Mouse (Mus musculus): Measurements from ENCODE around the gene Mpz.

Mpz gene

DNA sequence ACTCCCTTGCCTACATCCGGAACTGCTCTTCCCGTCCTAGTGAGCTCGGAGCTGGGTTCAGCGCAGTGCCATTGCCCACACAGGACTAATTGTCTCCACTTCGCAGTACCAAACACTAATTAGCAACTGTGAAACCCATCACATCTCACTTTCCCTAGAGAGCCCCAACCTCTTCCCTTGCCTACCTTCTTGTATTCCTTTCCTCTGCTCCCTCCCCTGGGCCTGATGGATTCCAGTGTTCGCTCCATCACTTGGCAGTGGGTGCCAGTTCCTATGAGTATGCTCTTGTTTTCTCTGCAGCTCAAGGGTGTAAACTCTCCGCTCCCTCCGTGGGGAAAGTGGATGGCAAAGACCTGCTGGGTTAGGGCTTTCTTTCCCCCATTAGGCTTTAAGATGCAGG is 35.1 kb downstream of the Mpz start:
- in situ Hi-C loops (cut with MboI; ENCODE audit: low sequenced_read_pairs): no loop called here

DNA sequence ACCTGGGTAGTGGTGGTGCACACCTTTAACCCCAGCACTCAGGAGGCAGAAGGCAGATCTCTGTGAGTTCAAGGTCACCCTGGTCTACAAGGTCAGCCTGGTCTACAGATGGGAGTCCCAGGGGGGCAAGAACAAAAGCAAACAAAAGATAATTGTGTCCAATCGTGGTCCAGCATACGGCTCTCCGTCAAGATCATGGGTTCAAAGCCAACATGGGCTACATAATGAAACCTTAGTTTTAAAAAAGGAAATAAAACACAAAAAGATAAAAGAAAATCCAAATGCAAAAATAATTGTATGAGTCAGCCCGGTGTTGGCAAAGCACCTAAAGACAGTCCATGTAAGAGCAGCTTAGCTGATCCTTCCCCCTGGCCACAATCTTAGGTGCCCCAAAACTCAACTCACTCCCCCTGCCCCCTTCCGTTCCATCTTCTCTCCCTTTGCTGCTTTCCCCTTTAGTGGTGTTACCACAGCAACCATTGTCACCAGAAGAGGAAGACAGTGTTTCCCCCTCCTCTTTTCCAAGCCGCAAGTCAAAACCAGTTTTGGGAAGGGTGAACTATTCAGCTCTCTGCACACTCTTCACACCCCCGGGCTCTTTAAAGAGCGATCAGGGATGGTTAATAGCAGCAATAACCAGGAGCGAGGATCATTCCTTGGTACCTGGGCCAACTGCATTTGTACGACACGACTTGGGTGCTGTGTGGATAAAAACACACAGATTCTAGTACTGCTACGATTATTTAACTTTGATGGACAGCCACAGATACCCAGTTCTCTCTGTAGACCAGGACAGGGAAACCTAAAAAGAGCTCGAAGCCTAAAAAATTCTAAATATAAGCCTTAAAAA is 37.6 kb downstream of the Mpz start:
- in situ Hi-C loops (cut with MboI; ENCODE audit: low sequenced_read_pairs): no loop called here

DNA sequence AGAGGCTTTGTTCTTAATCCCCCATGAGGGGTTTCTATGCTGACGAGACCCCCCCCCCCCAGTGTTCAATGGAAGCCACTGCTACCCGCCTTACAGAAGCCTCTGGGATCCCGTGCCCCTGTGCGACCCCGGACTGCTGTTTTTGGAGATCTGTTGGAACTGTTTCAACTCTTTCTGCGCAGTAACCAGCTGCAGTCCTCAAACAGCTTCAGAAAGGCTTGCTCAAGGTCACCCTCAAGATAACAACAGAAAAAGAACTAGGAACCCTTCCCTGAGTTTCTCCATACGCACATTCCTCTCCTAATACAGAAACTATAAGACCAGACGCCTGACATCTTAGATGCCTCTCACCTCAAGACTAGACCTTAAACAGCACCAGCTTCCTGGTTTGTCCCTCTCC is 38.5 kb downstream of the Mpz start:
- in situ Hi-C loops (cut with MboI; ENCODE audit: low sequenced_read_pairs): no loop called here

DNA sequence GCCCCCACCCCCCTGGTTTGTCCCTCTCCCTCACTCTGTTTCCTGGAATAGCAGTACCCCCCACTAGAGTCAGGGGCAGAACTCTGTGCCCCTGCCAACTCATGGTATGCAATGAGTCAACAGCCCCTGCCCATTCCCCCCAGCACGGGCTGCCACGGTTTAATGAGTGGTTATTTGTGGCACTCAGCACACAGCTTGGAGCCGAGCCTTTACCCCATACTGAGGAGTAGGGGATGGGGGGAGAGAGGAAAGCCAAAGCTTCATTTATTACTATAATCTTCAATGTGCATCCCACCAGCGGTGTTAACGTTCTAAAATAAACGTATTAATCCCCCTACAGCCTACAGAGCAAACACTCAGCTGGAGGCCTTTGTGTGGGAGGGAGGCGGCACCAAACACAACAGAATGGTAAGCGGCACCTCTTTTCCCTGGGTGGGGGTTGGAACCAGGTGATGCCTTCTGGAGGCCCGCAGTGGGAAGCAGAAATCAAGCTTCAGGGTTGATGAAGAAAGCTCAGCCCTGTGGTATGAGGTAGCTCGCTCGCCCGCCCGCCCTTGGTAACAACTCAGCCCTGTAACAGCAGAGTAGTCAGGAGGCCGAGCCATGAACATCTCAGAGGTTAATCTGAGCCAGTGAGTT is 39.1 kb downstream of the Mpz start:
- in situ Hi-C loops (cut with MboI; ENCODE audit: low sequenced_read_pairs): no loop called here

DNA sequence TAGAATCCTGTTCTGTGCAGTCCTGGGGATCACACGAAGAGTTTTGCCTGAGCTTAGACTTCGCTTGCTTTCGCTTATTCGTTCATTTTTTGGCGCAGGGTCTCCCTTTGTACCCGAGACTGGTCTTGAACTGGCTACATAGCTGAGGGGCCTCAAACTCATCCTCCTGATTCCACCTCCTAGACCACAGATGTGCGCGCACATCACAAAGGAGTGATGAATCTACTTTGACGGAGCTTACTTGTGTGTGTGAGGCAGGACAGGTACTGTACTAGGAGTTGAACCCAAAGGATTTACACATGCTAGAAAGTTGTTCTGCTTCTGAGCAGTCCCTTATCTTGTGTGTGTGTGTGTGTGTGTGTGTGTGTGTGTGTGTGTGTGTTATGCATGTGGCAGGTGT is 40.3 kb downstream of the Mpz start:
- in situ Hi-C loops (cut with MboI; ENCODE audit: low sequenced_read_pairs): no loop called here

DNA sequence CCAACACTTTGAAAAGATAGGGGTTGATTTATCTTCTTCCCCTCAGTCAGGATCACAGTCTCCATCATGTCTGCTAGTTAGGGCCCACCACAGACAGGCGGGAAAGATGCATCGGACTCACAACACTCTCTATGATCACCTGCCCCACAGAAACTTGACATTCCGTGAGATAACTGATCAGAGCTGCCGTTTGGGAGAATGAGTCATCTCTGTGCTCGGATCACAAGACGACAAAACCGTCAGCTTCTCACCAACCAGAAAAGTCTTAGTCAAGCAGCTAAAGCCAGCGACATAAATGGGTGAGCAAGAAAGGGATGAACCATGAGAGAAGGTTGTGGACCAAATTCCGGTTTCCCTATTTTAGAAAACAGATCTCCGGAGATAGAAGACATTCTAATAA is 41.8 kb downstream of the Mpz start:
- in situ Hi-C loops (cut with MboI; ENCODE audit: low sequenced_read_pairs): no loop called here

DNA sequence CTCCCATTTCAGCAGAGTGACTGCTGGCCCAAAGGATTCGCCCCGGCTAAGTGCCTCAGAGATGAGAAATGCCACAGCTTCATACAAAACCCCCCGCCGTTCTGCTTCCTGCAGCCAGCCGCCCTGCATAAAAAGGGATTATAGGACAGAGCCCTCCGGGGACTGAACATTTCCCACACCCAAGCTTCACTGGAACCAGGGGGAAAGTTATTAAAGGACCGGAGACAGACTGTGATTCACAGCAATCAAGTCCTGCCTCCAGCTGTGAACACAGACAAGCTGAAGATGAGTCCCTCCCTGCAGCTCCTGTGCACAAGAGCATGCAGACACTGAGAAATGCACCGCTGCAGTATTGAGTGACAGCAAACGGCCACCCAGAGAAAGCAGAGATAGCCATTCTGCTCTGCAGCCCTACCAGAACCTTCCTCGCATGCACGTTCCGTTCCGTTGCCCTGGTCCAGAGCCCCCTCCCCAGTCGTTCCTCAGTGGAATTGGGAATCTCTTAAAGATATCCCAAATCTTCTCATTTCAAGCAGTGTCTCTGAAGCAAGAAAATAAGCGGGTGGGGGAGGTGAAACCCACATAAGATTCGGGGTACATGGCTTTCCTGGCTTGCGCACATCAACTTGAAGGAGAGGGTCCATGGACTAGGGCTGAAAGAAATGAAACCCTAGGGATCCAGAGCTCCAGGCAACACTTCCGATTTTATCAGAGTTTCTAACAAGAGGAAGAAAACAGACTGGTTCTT is 42.8 kb downstream of the Mpz start:
- in situ Hi-C loops (cut with MboI; ENCODE audit: low sequenced_read_pairs): no loop called here

DNA sequence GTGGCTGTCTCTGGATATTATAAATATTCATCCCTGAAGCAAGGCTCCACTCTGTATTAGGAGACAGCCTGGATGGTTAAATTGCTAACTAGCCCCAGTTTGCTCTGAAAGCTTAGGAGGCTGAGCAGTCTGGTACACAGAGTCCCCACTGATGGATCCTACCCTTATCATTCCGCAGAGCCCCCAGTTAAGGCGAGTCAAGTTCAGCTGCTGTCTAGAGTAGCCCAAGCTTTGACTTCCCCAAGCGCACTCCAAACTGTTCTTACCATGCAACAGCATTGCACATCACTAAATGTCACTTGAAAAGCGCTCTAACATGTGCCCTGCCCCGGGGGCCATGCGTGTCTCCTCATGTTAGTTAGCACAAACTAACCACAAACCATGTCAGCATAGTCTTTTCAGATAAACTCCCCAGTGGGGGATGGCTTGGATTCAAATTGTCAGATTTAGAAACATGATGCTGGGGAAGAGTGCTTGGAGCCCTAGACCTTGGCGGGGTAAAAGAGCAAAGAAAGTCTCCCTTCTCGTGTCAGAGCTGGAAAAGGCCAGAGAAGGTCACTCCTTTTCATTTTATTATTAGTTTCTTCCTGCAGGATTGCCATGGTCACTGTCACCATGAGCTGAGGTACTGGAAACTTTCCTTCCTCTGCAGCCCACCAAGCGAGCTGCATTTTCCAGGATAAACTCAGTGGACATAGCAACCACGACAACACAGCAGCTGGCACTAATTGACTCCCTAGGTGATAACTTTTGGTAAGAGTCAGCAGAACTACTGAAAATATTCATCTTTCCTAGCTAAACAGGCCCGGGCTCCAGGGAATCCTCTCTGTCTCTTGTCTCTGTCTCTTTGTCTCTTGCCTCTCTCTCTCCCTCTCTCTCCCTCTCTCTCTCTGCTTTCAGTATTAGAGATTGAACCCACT is 43.7 kb downstream of the Mpz start:
- in situ Hi-C loops (cut with MboI; ENCODE audit: low sequenced_read_pairs): no loop called here

DNA sequence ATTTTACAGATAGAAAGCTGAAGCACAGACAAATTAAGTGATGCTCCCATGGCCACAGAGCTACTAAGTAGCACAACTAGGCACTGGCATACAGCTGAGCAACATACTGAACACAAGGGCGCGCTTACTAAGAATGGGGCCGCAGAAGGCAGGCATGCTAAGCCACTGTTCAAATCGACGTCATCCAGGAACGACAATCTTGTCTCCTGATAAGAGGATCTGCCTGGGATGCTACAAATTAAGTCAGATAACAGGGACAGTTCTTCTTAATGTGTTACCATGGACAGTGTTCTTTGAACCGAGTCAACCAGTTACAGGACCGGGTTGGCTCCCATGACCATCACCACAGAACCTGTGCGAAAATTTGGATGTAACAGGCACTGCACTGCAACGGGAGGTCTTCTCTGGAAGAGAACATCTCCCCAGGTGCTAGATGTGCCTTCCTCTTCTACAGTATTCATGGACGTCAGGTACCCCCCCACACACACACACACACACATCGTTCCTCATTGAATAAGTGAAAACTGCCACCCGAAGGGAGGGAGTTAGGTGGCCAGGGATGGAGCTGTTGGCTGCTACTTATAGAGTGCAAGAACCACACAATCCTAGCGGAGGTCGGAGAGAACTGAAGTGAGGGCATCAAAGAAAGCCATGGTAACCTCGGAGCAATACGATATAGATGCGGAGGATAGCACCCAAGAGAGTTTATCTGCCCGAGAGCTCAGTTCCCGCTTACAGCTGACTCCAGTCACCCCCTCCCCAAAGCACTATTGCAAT is 44.7 kb downstream of the Mpz start:
- in situ Hi-C loops (cut with MboI; ENCODE audit: low sequenced_read_pairs): no loop called here

DNA sequence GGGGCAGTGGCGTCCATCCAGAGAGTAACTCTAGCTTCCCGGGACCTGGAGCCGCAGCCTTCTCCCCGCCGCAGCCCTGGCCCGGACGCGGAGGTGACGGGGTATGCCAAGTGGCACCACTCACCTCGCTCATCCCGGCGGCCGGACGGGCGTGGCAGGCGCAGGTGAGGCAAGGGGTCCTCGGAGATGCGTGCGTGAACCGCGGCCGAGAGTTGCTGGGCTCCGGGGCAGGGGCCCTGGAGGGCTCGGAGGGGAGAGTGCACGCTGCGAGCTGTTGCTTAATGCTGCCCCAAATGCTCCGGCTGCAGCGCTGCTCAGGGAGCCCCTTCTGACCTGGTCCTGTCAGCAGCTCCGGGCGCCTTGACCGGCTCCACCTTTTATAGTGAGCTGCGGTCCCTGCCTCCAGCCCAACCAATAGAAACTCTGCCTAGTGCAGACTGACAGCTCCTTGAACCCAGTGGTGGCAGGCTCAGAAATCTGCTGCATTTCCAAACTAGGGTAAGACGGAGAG is 45.4 kb downstream of the Mpz start, which contains the start of gene Pcp4l1:
Gene Pcp4l1, minus strand, starts transcription at position 382 of the 511 bp plus-strand sequence.
- in situ Hi-C loops (cut with MboI; ENCODE audit: low sequenced_read_pairs): no loop called here

DNA sequence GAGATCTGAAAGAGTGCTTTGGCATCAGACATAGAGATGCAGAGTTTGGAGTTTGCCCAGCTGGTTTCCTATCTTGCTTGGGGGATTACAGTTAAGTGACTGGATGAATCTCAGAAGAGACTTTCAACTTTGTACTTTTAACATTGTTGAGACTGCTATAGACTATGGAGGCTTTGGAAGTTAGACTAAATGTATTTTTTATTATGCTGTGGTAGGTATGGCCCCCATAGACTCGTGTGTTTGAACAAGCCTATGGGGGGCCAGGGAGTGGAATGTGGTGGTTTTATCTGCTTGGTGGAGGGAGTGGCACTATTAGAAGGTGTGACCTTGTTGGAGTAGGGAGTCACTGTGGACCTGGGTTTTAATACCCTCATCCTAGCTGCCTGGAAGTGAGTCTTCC is 49.0 kb downstream of the Mpz start:
- in situ Hi-C loops (cut with MboI; ENCODE audit: low sequenced_read_pairs): no loop called here

DNA sequence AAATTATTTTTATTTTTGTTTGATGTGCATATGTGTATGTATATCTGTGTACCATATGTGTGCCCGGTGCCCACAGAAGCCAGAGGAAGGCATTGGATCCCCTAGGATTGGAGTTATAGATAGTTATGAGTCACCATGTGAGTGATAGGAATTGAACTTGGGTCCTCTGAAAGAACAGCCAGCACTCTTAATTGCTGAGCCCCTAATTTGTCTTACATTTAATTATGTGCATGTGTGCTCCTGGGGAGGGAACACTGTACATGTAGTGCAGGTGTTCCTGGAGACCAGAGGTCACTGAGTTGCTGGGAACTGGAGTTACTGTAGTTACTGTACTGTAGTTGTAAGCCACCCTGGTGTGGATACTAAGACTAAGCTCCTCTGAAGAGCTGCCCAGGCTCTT is 50.3 kb downstream of the Mpz start:
- in situ Hi-C loops (cut with MboI; ENCODE audit: low sequenced_read_pairs): no loop called here

DNA sequence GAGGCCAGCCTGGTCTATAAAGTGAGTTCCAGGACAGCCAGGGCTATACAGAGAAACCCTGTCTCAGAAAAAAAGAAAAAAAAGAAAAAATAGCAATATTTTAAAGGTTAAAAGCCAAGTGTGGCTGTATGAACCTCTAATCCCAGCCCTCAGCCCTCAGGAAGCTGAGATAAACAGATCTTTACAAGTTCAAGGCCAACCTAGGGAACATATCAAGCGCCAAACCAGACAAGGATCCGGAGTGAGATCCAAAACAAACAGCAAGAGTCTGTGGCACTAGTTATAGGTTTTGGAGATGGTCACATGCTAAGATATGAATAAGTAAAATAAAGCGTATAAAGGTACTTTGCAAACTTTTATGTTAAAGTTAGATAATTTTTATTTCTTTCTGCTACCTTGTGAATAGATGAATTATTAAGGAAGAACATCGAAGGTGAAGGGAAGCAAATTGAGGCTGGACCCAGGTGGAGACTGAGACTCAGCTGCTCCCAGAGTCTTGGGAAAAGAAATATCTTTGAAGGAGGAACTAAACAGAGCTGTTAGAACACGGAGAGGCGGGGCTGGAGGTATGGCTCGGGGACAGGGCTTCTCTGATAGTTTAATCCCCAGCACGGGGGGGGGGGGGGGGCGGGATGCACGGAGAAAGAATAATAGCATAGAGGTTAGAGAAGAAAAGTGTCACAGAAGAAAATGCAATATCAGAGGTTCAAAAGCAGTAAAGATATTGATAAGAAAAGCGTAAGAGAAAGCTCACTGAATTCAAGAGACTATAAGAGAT is 53.1 kb downstream of the Mpz start:
- in situ Hi-C loops (cut with MboI; ENCODE audit: low sequenced_read_pairs): no loop called here

DNA sequence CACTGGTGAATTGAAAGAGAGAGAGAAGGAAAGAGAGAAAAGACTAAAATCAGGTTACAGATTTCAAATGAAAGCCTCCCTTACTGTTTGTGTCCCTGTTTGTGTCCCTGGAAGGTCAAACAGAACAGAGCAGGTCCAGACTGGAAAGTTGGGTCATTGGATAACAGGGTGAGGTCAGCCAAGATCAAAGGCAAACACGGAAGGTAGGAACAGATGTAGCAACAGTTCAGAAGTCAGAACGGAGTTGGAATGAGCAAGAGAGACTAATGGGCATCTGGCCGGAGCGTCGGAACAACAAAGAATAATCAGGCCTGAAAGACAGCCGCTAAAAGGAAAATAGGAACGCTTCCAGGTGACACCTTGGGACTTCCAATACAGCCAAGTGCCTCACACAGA is 53.7 kb downstream of the Mpz start:
- in situ Hi-C loops (cut with MboI; ENCODE audit: low sequenced_read_pairs): no loop called here

DNA sequence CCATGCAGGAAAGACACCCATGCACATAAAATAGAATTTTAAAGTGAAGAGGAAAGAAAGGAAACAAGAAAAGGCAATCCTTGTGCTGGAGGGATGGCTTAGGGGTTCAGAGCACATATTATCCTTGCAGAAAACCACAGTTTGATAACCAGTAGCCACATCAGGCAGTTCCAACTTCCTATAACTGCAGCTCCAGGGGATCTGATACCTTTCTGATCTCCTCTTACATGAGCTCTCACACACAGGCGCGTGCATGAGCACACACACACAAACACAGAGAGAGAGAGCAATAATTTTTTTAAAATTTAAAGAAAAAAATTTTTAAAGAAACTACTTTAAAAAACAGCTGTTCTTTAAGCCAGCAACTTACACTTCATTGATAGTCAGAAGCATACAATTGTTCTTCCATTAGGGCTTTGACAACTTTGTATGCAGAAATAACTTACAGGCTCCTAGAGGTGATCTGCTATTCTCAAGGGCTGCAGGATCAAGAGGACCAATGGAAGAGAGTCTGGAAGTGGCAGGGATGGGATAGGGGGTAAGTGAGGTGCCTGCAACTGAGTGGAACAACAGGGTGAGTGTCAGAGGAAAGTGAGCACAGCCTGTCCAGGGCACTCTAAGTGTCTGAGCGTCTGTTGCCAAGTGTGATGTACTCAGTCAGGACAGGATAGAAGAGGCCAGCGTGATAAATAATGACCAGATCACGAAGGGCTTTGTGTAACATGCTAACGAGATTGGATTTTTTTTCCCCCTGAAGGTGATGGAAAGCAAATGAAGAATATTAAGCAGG is 55.4 kb downstream of the Mpz start:
- in situ Hi-C loops (cut with MboI; ENCODE audit: low sequenced_read_pairs): no loop called here

DNA sequence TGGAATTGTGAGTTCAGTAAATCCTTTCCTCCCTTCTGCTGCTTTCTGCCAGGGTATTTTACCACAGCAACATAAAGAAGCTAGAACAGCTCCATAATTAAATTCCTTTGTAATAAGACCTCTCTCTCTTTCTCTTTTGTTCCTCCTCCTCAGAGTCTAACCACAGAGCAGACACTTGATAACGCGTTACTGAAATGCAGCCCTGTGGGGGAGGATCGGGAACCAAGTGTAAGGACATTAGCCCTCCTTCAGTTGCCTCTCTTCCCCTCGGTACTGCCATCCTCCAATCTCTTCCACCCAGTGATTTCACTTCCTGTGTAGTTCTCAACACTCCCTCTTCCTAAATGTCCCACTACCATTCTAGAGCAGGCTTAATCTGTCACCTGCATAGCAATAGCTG is 58.9 kb downstream of the Mpz start:
- in situ Hi-C loops (cut with MboI; ENCODE audit: low sequenced_read_pairs): no loop called here
